Mouse (Mus musculus): ENCODE measurements around the gene Zscan26. TPM values are rescaled to one million over a fixed set of nuclear protein-coding genes. Genes with fewer than 3 reads are reported as not detected.
"Not testable (repeated sequence)": the region's sequence is repeated elsewhere in the genome, so short reads cannot be mapped to it uniquely, and the experiment has no call there.

The Zscan26 gene
- total RNA-seq (2021) = 10 to 100 TPM; 21.8 TPM
- polyA plus RNA-seq (2012; rRNA removed) = 14.8 and 25.6 TPM in 2 replicates
- long read RNA-seq, full-length matches to known transcripts = 2 of 2 reads
- long read RNA-seq, partial matches to known transcripts = 0 of 2 reads
- long read RNA-seq, other reads (novel, unspliced or antisense) = 0 of 2 reads

- Histone ChIP-seq H3K27ac (peak within 1 kb of the TSS; percentile 95), H3K79me2 (replicated peaks; ENCODE audit: control insufficient read depth, insufficient read depth, low read length) (peaks cover 1% of the 10 kb centered on the region), H3K4me1 (ENCODE audit: control insufficient read depth, insufficient read depth, low read length) (peaks cover 4% of the 10 kb centered on the region), H3K4me3 (peak within 1 kb of the TSS; percentile 62), H3K36me3 (ENCODE audit: control insufficient read depth, insufficient read depth, low read length) (peaks cover 34% of the 10 kb centered on the region), H3K9ac (ENCODE audit: low read depth, low read length) (peak within 1 kb of the TSS; percentile 65), H3K27me3 (ENCODE audit: control insufficient read depth, insufficient read depth, low read length) (no peaks in the 10 kb centered on the region)
- under 1% methylated on average over 23 of the region's 23 CpGs for WGBS
- intact Hi-C loops (cut with DNase I) = loop anchor here (1.0 to 5.0 kb wide), 6 partner anchors 25 to 281 kb away; partner anchors contain the start of genes Gm10065, Zkscan3, Zkscan4 and Zkscan8
- TF ChIP-seq POLR2A (IDR thresholded peaks at IDR 0.05; ENCODE audit: insufficient read depth, low read depth, low read length) = peak; percentile 90
- TF ChIP-seq EP300 (IDR thresholded peaks at IDR 0.05; ENCODE audit: insufficient read depth, low read depth, low read length) = peak; percentile 84
- TF ChIP-seq CTCF (IDR thresholded peaks at IDR 0.05) = no peak
- DNase-seq = peak; percentile 88 to 90
Measured at GRCm38 (mm10) chr13:21453449-21453848, at the start of gene Zscan26. Gene Zscan26 (minus strand): TSS chr13:21453730.

- Histone ChIP-seq H3K4me3 (no peak overlapping the region), H3K4me1 (ENCODE audit: control insufficient read depth, insufficient read depth, low read length) (no peaks in the 10 kb centered on the region), H3K27me3 (ENCODE audit: control insufficient read depth, insufficient read depth, low read length) (no peaks in the 10 kb centered on the region), H3K27ac (no peak overlapping the region), H3K79me2 (replicated peaks; ENCODE audit: control insufficient read depth, insufficient read depth, low read length) (no peaks in the 10 kb centered on the region), H3K36me3 (ENCODE audit: control insufficient read depth, insufficient read depth, low read length) (no peaks in the 10 kb centered on the region), H3K9ac (ENCODE audit: low read depth, low read length) (no peak overlapping the region)
- DNase-seq = no peak
- no peak for TF ChIP-seq CTCF (IDR thresholded peaks at IDR 0.05)
- no peak for TF ChIP-seq POLR2A (IDR thresholded peaks at IDR 0.05; ENCODE audit: insufficient read depth, low read depth, low read length)
- TF ChIP-seq EP300 (IDR thresholded peaks at IDR 0.05; ENCODE audit: insufficient read depth, low read depth, low read length) = no peak
- intact Hi-C loops (cut with DNase I) = no loop called here
- 85% methylated on average over 5 of the region's 5 CpGs for whole genome bisulfite sequencing
Measured at GRCm38 (mm10) chr13:21502296-21502695, 48.8 kb upstream of the Zscan26 start.

- H3K9ac ChIP-seq (ENCODE audit: low read depth, low read length); DNase-seq; H3K4me3 ChIP-seq; H3K27ac ChIP-seq; H3K4me1 ChIP-seq (ENCODE audit: control insufficient read depth, insufficient read depth, low read length); H3K27me3 ChIP-seq (ENCODE audit: control insufficient read depth, insufficient read depth, low read length); H3K36me3 ChIP-seq (ENCODE audit: control insufficient read depth, insufficient read depth, low read length); H3K79me2 ChIP-seq (replicated peaks; ENCODE audit: control insufficient read depth, insufficient read depth, low read length); intact Hi-C loops (cut with DNase I): not testable (repeated sequence)
- 94% methylated on average over 17 of the region's 17 CpGs for WGBS
Measured at GRCm38 (mm10) chr13:21501182-21501581, 47.7 kb upstream of the Zscan26 start, which contains the start of gene Gm11273. Gene Gm11273 (minus strand): TSS chr13:21501418.

- H3K4me1 ChIP-seq (ENCODE audit: control insufficient read depth, insufficient read depth, low read length) = no peaks in the 10 kb centered on the region
- no peak within 1 kb of the TSS for H3K9ac ChIP-seq (ENCODE audit: low read depth, low read length)
- H3K79me2 ChIP-seq (replicated peaks; ENCODE audit: control insufficient read depth, insufficient read depth, low read length) = no peaks in the 10 kb centered on the region
- no peaks in the 10 kb centered on the region for H3K27me3 ChIP-seq (ENCODE audit: control insufficient read depth, insufficient read depth, low read length)
- 92% methylated on average over 21 of the region's 21 CpGs for WGBS
- intact Hi-C loops (cut with DNase I) = no loop called here
- peak in 1 of 2 experiments; percentile 33 for DNase-seq
- no peaks in the 10 kb centered on the region for H3K36me3 ChIP-seq (ENCODE audit: control insufficient read depth, insufficient read depth, low read length)
- no peak within 1 kb of the TSS for H3K4me3 ChIP-seq
- no peak within 1 kb of the TSS for H3K27ac ChIP-seq
- TF ChIP-seq CTCF (IDR thresholded peaks at IDR 0.05) (no peak), EP300 (IDR thresholded peaks at IDR 0.05; ENCODE audit: insufficient read depth, low read depth, low read length) (no peak), POLR2A (IDR thresholded peaks at IDR 0.05; ENCODE audit: insufficient read depth, low read depth, low read length) (no peak)
Measured at GRCm38 (mm10) chr13:21495080-21495479, 41.5 kb upstream of the Zscan26 start, which contains the start of gene AK157302. Gene AK157302 (plus strand): TSS chr13:21495223.

- H3K27ac ChIP-seq = no peak overlapping the region
- TF ChIP-seq POLR2A (IDR thresholded peaks at IDR 0.05; ENCODE audit: insufficient read depth, low read depth, low read length) (no peak), CTCF (IDR thresholded peaks at IDR 0.05) (no peak), EP300 (IDR thresholded peaks at IDR 0.05; ENCODE audit: insufficient read depth, low read depth, low read length) (no peak)
- WGBS = 88% methylated on average over 5 of the region's 5 CpGs
- no peak for DNase-seq
- no peaks in the 10 kb centered on the region for H3K36me3 ChIP-seq (ENCODE audit: control insufficient read depth, insufficient read depth, low read length)
- no peak overlapping the region for H3K4me3 ChIP-seq
- no peak overlapping the region for H3K9ac ChIP-seq (ENCODE audit: low read depth, low read length)
- intact Hi-C loops (cut with DNase I) = no loop called here
- no peaks in the 10 kb centered on the region for H3K4me1 ChIP-seq (ENCODE audit: control insufficient read depth, insufficient read depth, low read length)
- H3K27me3 ChIP-seq (ENCODE audit: control insufficient read depth, insufficient read depth, low read length) = no peaks in the 10 kb centered on the region
- H3K79me2 ChIP-seq (replicated peaks; ENCODE audit: control insufficient read depth, insufficient read depth, low read length) = no peaks in the 10 kb centered on the region
Measured at GRCm38 (mm10) chr13:21492847-21493246, 39.3 kb upstream of the Zscan26 start.

- H3K4me1 ChIP-seq (ENCODE audit: control insufficient read depth, insufficient read depth, low read length) = no peaks in the 10 kb centered on the region
- 87% methylated on average over 1 of the region's 1 CpGs for WGBS
- H3K27ac ChIP-seq = no peak overlapping the region
- H3K4me3 ChIP-seq = no peak overlapping the region
- H3K79me2 ChIP-seq (replicated peaks; ENCODE audit: control insufficient read depth, insufficient read depth, low read length) = no peaks in the 10 kb centered on the region
- H3K9ac ChIP-seq (ENCODE audit: low read depth, low read length) = no peak overlapping the region
- no peak for DNase-seq
- TF ChIP-seq POLR2A (IDR thresholded peaks at IDR 0.05; ENCODE audit: insufficient read depth, low read depth, low read length) = no peak
- no peak for TF ChIP-seq CTCF (IDR thresholded peaks at IDR 0.05)
- no peaks in the 10 kb centered on the region; the same call in 1 of the 2 replicates for H3K36me3 ChIP-seq (ENCODE audit: control insufficient read depth, insufficient read depth, low read length)
- intact Hi-C loops (cut with DNase I) = no loop called here
- H3K27me3 ChIP-seq (ENCODE audit: control insufficient read depth, insufficient read depth, low read length) = no peaks in the 10 kb centered on the region
Measured at GRCm38 (mm10) chr13:21486881-21487280, 33.4 kb upstream of the Zscan26 start.
